Mouse (Mus musculus) kidney, postnatal 0 days (tissue): Measurements from ENCODE around the gene Marf1. TPM values are rescaled to one million over a fixed set of nuclear protein-coding genes. Genes with fewer than 3 reads are reported as not detected.

Experiments
- ATAC-seq: fragments of 200-750 bp; cut with Nextera tagmentation; replicated peaks from 2 replicates; pipeline ENCODE4 v1.8.0; 2017; ENCODE audit warnings: low read depth, moderate number of reproducible peaks, moderate TSS enrichment, moderate library complexity; ENCODE audit not compliant: low FRiP score
- DNase-seq: peaks from one replicate; pipeline ENCODE4 v3.0.0-alpha.2; 2016; ENCODE audit warnings: low spot score
- H3K27ac ChIP-seq: fragments of 300-500 bp; sonication (generic); 2 replicates; pipeline ENCODE4 v1.5.1; 2014; ENCODE audit warnings: mild to moderate bottlenecking
- H3K27me3 ChIP-seq: fragments of 300-500 bp; sonication (generic); 2 replicates; pipeline ENCODE4 v1.6.1; 2014; ENCODE audit warnings: low read length, mixed read lengths; ENCODE audit not compliant: insufficient read depth
- H3K36me3 ChIP-seq: fragments of 300-500 bp; sonication (generic); 2 replicates; pipeline ENCODE4 v1.6.1; 2014; ENCODE audit warnings: low read length, mixed read lengths; ENCODE audit not compliant: insufficient read depth
- H3K4me1 ChIP-seq: fragments of 300-500 bp; sonication (generic); replicated peaks from 2 replicates; pipeline ENCODE4 v1.6.1; 2014; ENCODE audit warnings: antibody characterized with exemption, low read length, mixed read lengths; ENCODE audit not compliant: insufficient read depth
- H3K4me2 ChIP-seq: fragments of 300-500 bp; sonication (generic); 2 replicates; pipeline ENCODE4 v1.6.1; 2014; ENCODE audit warnings: mild to moderate bottlenecking, low read length, moderate library complexity, mixed read lengths
- H3K4me3 ChIP-seq: fragments of 300-500 bp; sonication (generic); replicated peaks from 2 replicates; pipeline ENCODE4 v1.5.1; 2014; ENCODE audit warnings: low read depth, low read length
- H3K9ac ChIP-seq: fragments of 300-500 bp; sonication (generic); 2 replicates; pipeline ENCODE4 v1.6.1; 2014; ENCODE audit warnings: low read depth, low read length
- H3K9me3 ChIP-seq: fragments of 300-500 bp; sonication (generic); replicated peaks from 2 replicates; pipeline ENCODE4 v1.6.1; 2016; ENCODE audit warnings: low read length, inconsistent platforms, mixed read lengths
- CTCF ChIP-seq: IDR thresholded peaks from 2 replicates; pipeline ENCODE4 v1.5.1; 2016; ENCODE audit warnings: antibody characterized with exemption, low read depth, mild to moderate bottlenecking, moderate library complexity
- WGBS: fragments of 180-500 bp; shearing (Covaris S2); extraction: QIAGEN DNeasy Blood & Tissue Kit; methylation state at CpG from one replicate; pipeline ENCODE4 v1.1.7; 2014; 5-methylcytosine and 5-hydroxymethylcytosine counted together
- microRNA counts: library from miRNA; unstranded; fragments of <30 nt; microRNA quantifications from one replicate; lab custom pipeline; 2015
- microRNA-seq: library from miRNA; unstranded; fragments of <30 nt; microRNA quantifications from one replicate; pipeline ENCODE4, GENCODE M21; 2016
- polyA plus RNA-seq: library from polyadenylated mRNA; unstranded; fragments of >200 nt; fragmentation: Nextera tagmentation; extraction: Ambion mirVana; gene quantifications from 2 replicates; pipeline ENCODE4 v1.2.1, GENCODE M21; 2015

Gene Marf1
- polyA plus RNA-seq, 1 experiment from 2014 or later = 10.2 TPM

DNA sequence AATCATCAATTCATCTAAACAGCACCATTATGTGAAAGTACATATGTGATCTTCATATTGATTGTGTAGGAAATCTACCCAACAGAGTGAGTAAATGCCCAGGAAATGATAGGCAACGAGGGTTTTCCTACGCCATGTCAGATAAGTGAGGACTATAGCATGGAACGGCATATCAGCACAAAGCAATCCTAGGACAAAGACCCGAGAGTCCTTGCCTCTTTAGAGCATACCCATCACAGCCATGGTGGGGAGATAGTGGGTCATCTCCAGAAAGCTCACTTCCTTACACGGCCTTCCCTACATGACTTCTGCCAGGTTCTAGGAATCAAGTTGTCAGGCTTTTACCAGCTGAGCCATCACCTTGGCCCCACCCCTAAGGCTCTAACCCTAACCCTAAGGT, 103.3 kb downstream of the Marf1 start:
- Histone ChIP-seq H3K27me3 (no peaks in the 10 kb centered on the region), H3K4me1 (no peaks in the 10 kb centered on the region), H3K27ac (no peak overlapping the region), H3K9ac (no peak overlapping the region), H3K4me3 (no peak overlapping the region), H3K9me3 (no peaks in the 10 kb centered on the region), H3K36me3 (no peaks in the 10 kb centered on the region), H3K4me2 (no peak overlapping the region)
- DNase-seq (no peak), ATAC-seq (no peak)
- no peak for TF ChIP-seq CTCF
- 66% methylated on average over 5 of the region's 5 CpGs for WGBS

MicroRNAs within 50 kb of the gene (microRNA counts, 519-probe panel; counts per million panel counts)
- microRNA mmu-miR-484 (lab: Ali Mortazavi, UCI) = 3,602 counts per million, percentile 73 among the panel's probes with 10 or more counts

Small RNAs within 50 kb of the gene (microRNA-seq; reads per million reads assigned to microRNA genes)
- gene Gm27671 (not detected), gene Mir484 (1,806 reads per million, percentile 82 among the genes with 10 or more reads in this experiment)

Other genes with a start within 250 kb of the Marf1 start
- gene 2900011O08Rik, start 176.7 kb downstream of the Marf1 start, polyA plus RNA-seq = 0.84 and 1.1 TPM in 2 replicates
- gene Ifitm7, start 176.5 kb downstream of the Marf1 start, polyA plus RNA-seq = 0.22 TPM in 1 of 2 replicates, not detected in the other
- gene Nde1, start 76 bp downstream of the Marf1 start, polyA plus RNA-seq = 67.3 and 75.6 TPM in 2 replicates
- gene Myh11, start 128.0 kb upstream of the Marf1 start, polyA plus RNA-seq = 11.5 and 12.6 TPM in 2 replicates
- 144 and 149 TPM in 2 replicates for gene Fopnl, start 154.1 kb upstream of the Marf1 start, polyA plus RNA-seq
- gene Abcc1, start 198.2 kb upstream of the Marf1 start, polyA plus RNA-seq = 11.6 and 11.8 TPM in 2 replicates